Mouse (Mus musculus) liver, embryonic 16.5 days (tissue): Measurements from ENCODE around the gene Rtca. TPM values are rescaled to one million over a fixed set of nuclear protein-coding genes. Genes with fewer than 3 reads are reported as not detected.

Source experiments
- ATAC-seq: fragments of 200-750 bp; cut with Nextera tagmentation; 2 replicates; pipeline ENCODE4 v1.8.0; 2017; ENCODE audit warnings: low read depth, mild to moderate bottlenecking, moderate number of reproducible peaks, moderate library complexity
- H3K27ac ChIP-seq: fragments of 300-500 bp; sonication (generic); 2 replicates; pipeline ENCODE4 v1.5.1; 2014; ENCODE audit warnings: mild to moderate bottlenecking, low read length
- H3K27me3 ChIP-seq: fragments of 300-500 bp; sonication (generic); 2 replicates; pipeline ENCODE4 v1.6.1; 2014; ENCODE audit warnings: low read depth, low read length, mixed read lengths; ENCODE audit not compliant: control insufficient read depth, insufficient read depth
- H3K36me3 ChIP-seq: fragments of 300-500 bp; sonication (generic); 2 replicates; pipeline ENCODE4 v1.6.1; 2014; ENCODE audit warnings: mild to moderate bottlenecking; ENCODE audit not compliant: control insufficient read depth, insufficient read depth
- H3K4me1 ChIP-seq: fragments of 300-500 bp; sonication (generic); 2 replicates; pipeline ENCODE4 v1.6.1; 2014; ENCODE audit warnings: low read depth, low read length, mixed read lengths; ENCODE audit not compliant: control insufficient read depth
- H3K4me2 ChIP-seq: fragments of 300-500 bp; sonication (generic); 2 replicates; pipeline ENCODE4 v1.6.1; 2014; ENCODE audit warnings: low read depth, low read length, mixed read lengths
- H3K4me3 ChIP-seq: fragments of 300-500 bp; sonication (generic); 2 replicates; pipeline ENCODE4 v1.5.1; 2014; ENCODE audit warnings: low read depth, mild to moderate bottlenecking, low read length
- H3K9ac ChIP-seq: fragments of 300-500 bp; sonication (generic); 2 replicates; pipeline ENCODE4 v1.6.1; 2014; ENCODE audit warnings: low read depth, low read length
- H3K9me3 ChIP-seq: fragments of 300-500 bp; sonication (generic); replicated peaks from 2 replicates; pipeline ENCODE4 v1.6.1; 2016; ENCODE audit warnings: low read length; ENCODE audit not compliant: control insufficient read depth
- WGBS: fragments of 180-500 bp; shearing (Covaris S2); extraction: QIAGEN DNeasy Blood & Tissue Kit; methylation state at CpG from one replicate; pipeline ENCODE4 v1.1.7; 2014; ENCODE audit not compliant: insufficient replicate concordance; 5-methylcytosine and 5-hydroxymethylcytosine counted together
- polyA plus RNA-seq: library from polyadenylated mRNA; unstranded; fragments of >200 nt; fragmentation: Nextera tagmentation; extraction: Ambion mirVana; gene quantifications from 2 replicates; pipeline ENCODE4 v1.2.1, GENCODE M21; 2015

Gene Rtca
- polyA plus RNA-seq = 19.9 and 20.9 TPM in 2 replicates

- peak within 1 kb of the TSS; percentile 41; the same call in 1 of the 2 replicates for H3K27ac ChIP-seq
- no peaks in the 10 kb centered on the region for H3K9me3 ChIP-seq
- no peaks in the 10 kb centered on the region for H3K27me3 ChIP-seq
- 0% methylated on average over 42 of the region's 44 CpGs for WGBS
- H3K4me1 ChIP-seq = peaks cover 18% of the 10 kb centered on the region
- H3K9ac ChIP-seq = peak within 1 kb of the TSS; percentile 76
- peak within 1 kb of the TSS; percentile 76 for H3K4me3 ChIP-seq
- peak within 1 kb of the TSS; percentile 89 for H3K4me2 ChIP-seq
- H3K36me3 ChIP-seq = peaks cover 11% of the 10 kb centered on the region; the same call in 1 of the 2 replicates
- ATAC-seq = peak; percentile 92
Measured at GRCm38 (mm10) chr3:116507772-116508351, at the start of gene Rtca. Gene Rtca (minus strand): TSS chr3:116508208.

- Histone ChIP-seq H3K9ac (no peak overlapping the region), H3K27ac (no peak overlapping the region), H3K4me1 (no peaks in the 10 kb centered on the region), H3K9me3 (no peaks in the 10 kb centered on the region), H3K27me3 (no peaks in the 10 kb centered on the region), H3K4me3 (no peak overlapping the region), H3K36me3 (peaks cover 3% of the 10 kb centered on the region; the same call in 1 of the 2 replicates), H3K4me2 (no peak overlapping the region)
- WGBS = 83% methylated on average over 5 of the region's 5 CpGs
- ATAC-seq = no peak
Measured at GRCm38 (mm10) chr3:116551362-116551761, 43.4 kb upstream of the Rtca start.

GRCm38 (mm10) chr3:116547430-116547829, 39.4 kb upstream of the Rtca start:
- no peak overlapping the region for H3K9ac ChIP-seq
- ATAC-seq = no peak
- 86% methylated on average over 5 of the region's 5 CpGs for whole genome bisulfite sequencing

GRCm38 (mm10) chr3:116542532-116542931, 34.5 kb upstream of the Rtca start:
- Histone ChIP-seq H3K27me3 (no peaks in the 10 kb centered on the region), H3K4me1 (no peaks in the 10 kb centered on the region), H3K4me2 (no peak overlapping the region), H3K27ac (no peak overlapping the region), H3K36me3 (peaks cover 6% of the 10 kb centered on the region; the same call in 1 of the 2 replicates), H3K9ac (no peak overlapping the region), H3K9me3 (no peaks in the 10 kb centered on the region), H3K4me3 (no peak overlapping the region)
- WGBS = 32% methylated on average over 3 of the region's 3 CpGs
- ATAC-seq = no peak

More at GRCm38 (mm10) chr3:116547430-116547829, 39.4 kb upstream of the Rtca start:
- no peaks in the 10 kb centered on the region for H3K9me3 ChIP-seq
- H3K4me2 ChIP-seq = no peak overlapping the region
- H3K27ac ChIP-seq = no peak overlapping the region
- H3K27me3 ChIP-seq = no peaks in the 10 kb centered on the region
- H3K36me3 ChIP-seq = peaks cover 6% of the 10 kb centered on the region; the same call in 1 of the 2 replicates
- no peaks in the 10 kb centered on the region for H3K4me1 ChIP-seq
- no peak overlapping the region for H3K4me3 ChIP-seq

- no peaks in the 10 kb centered on the region for H3K4me1 ChIP-seq
- no peak overlapping the region for H3K27ac ChIP-seq
- no peak overlapping the region for H3K9ac ChIP-seq
- H3K4me3 ChIP-seq = no peak overlapping the region
- no peak overlapping the region for H3K4me2 ChIP-seq
- H3K27me3 ChIP-seq = no peaks in the 10 kb centered on the region
- 43% methylated on average over 2 of the region's 2 CpGs for WGBS
- no peaks in the 10 kb centered on the region for H3K9me3 ChIP-seq
- ATAC-seq = no peak
- peaks cover 6% of the 10 kb centered on the region; the same call in 1 of the 2 replicates for H3K36me3 ChIP-seq
Measured at GRCm38 (mm10) chr3:116542070-116542469, 34.1 kb upstream of the Rtca start.

- 85% methylated on average over 6 of the region's 6 CpGs for WGBS
- no peak for ATAC-seq
Measured at GRCm38 (mm10) chr3:116537200-116537573, 29.2 kb upstream of the Rtca start.

GRCm38 (mm10) chr3:116536428-116537199, 28.6 kb upstream of the Rtca start:
- Histone ChIP-seq H3K4me2 (no peak overlapping the region), H3K27ac (no peak overlapping the region), H3K9me3 (no peaks in the 10 kb centered on the region), H3K36me3 (peaks cover 6% of the 10 kb centered on the region; the same call in 1 of the 2 replicates), H3K4me1 (peaks cover 5% of the 10 kb centered on the region), H3K27me3 (no peaks in the 10 kb centered on the region), H3K9ac (no peak overlapping the region), H3K4me3 (no peak overlapping the region)
- whole genome bisulfite sequencing = 36% methylated on average over 16 of the region's 16 CpGs
- peak; percentile 86 for ATAC-seq

More at GRCm38 (mm10) chr3:116537200-116537573, 29.2 kb upstream of the Rtca start:
- peaks cover 6% of the 10 kb centered on the region; the same call in 1 of the 2 replicates for H3K36me3 ChIP-seq
- H3K4me2 ChIP-seq = no peak overlapping the region
- no peaks in the 10 kb centered on the region for H3K9me3 ChIP-seq
- no peak overlapping the region for H3K9ac ChIP-seq
- peaks cover 5% of the 10 kb centered on the region for H3K4me1 ChIP-seq
- H3K27ac ChIP-seq = no peak overlapping the region
- no peaks in the 10 kb centered on the region for H3K27me3 ChIP-seq
- H3K4me3 ChIP-seq = no peak overlapping the region

- no peak overlapping the region for H3K4me3 ChIP-seq
- no peak for ATAC-seq
- no peak overlapping the region for H3K9ac ChIP-seq
- H3K9me3 ChIP-seq = no peaks in the 10 kb centered on the region
- H3K27ac ChIP-seq = no peak overlapping the region
- no peaks in the 10 kb centered on the region; the same call in 1 of the 2 replicates for H3K4me1 ChIP-seq
- no peak overlapping the region for H3K4me2 ChIP-seq
- H3K36me3 ChIP-seq = peaks cover 6% of the 10 kb centered on the region; the same call in 1 of the 2 replicates
- WGBS = 85% methylated on average over 4 of the region's 4 CpGs
- H3K27me3 ChIP-seq = no peaks in the 10 kb centered on the region
Measured at GRCm38 (mm10) chr3:116530826-116531225, 22.8 kb upstream of the Rtca start.

- Histone ChIP-seq H3K9ac (no peak overlapping the region), H3K9me3 (no peaks in the 10 kb centered on the region), H3K4me1 (no peaks in the 10 kb centered on the region; the same call in 1 of the 2 replicates), H3K4me3 (no peak overlapping the region), H3K27ac (no peak overlapping the region), H3K4me2 (no peak overlapping the region), H3K27me3 (no peaks in the 10 kb centered on the region), H3K36me3 (peaks cover 3% of the 10 kb centered on the region; the same call in 1 of the 2 replicates)
- ATAC-seq = peak; percentile 35; the same call in 1 of the 2 replicates
- 50% methylated on average over 4 of the region's 5 CpGs for WGBS
Measured at GRCm38 (mm10) chr3:116529741-116530140, 21.7 kb upstream of the Rtca start.
